Mouse (Mus musculus) neural tube, embryonic 12.5 days (tissue): ENCODE results near the gene Tff3. TPM values are rescaled to one million over a fixed set of nuclear protein-coding genes. Genes with fewer than 3 reads are reported as not detected.

Source experiments
- ATAC-seq: fragments of 200-750 bp; cut with Nextera tagmentation; 2 replicates; pipeline ENCODE4 v1.8.0; 2017; ENCODE audit warnings: low read depth, mild to moderate bottlenecking, moderate TSS enrichment, moderate library complexity; ENCODE audit not compliant: low FRiP score
- H3K27ac ChIP-seq: fragments of 300-500 bp; sonication (generic); 2 replicates; pipeline ENCODE4 v1.5.1; 2016
- H3K27me3 ChIP-seq: fragments of 300-500 bp; sonication (generic); replicated peaks from 2 replicates; pipeline ENCODE4 v1.6.1; 2016; ENCODE audit warnings: mild to moderate bottlenecking
- H3K36me3 ChIP-seq: fragments of 300-500 bp; sonication (generic); 2 replicates; pipeline ENCODE4 v1.6.1; 2016; ENCODE audit warnings: mild to moderate bottlenecking
- H3K4me1 ChIP-seq: fragments of 300-500 bp; sonication (generic); 2 replicates; pipeline ENCODE4 v1.6.1; 2016
- H3K4me2 ChIP-seq: fragments of 300-500 bp; sonication (generic); replicated peaks from 2 replicates; pipeline ENCODE4 v1.6.1; 2016; ENCODE audit warnings: mild to moderate bottlenecking
- H3K4me3 ChIP-seq: fragments of 300-500 bp; sonication (generic); 2 replicates; pipeline ENCODE4 v1.5.1; 2016
- H3K9ac ChIP-seq: fragments of 300-500 bp; sonication (generic); 2 replicates; pipeline ENCODE4 v1.6.1; 2016; ENCODE audit warnings: mild to moderate bottlenecking
- H3K9me3 ChIP-seq: fragments of 300-500 bp; sonication (generic); 2 replicates; pipeline ENCODE4 v1.6.1; 2016; ENCODE audit warnings: mild to moderate bottlenecking
- WGBS: fragments of 180-500 bp; shearing (Covaris S2); methylation state at CpG from one replicate; pipeline ENCODE4 v1.1.7; 2016; 5-methylcytosine and 5-hydroxymethylcytosine counted together
- polyA plus RNA-seq: library from polyadenylated mRNA; unstranded; fragments of >200 nt; fragmentation: Nextera tagmentation; extraction: Ambion mirVana; gene quantifications from 2 replicates; pipeline ENCODE4 v1.2.1, GENCODE M21; 2016

The Tff3 gene
- polyA plus RNA-seq, 1 experiment from 2014 or later = 0.60 TPM

GRCm38 (mm10) chr17:31117946-31118345, 11.5 kb downstream of the Tff3 start:
- Histone ChIP-seq H3K9me3 (0 out of 2 replicates have a peak, but pooled peaks cover 1% of the 10 kb centered on the region), H3K4me2 (no peak overlapping the region), H3K4me1 (peaks cover 6% of the 10 kb centered on the region; the same call in 1 of the 2 replicates), H3K4me3 (no peak overlapping the region), H3K27me3 (no peaks in the 10 kb centered on the region), H3K9ac (no peak overlapping the region), H3K27ac (no peak overlapping the region), H3K36me3 (no peaks in the 10 kb centered on the region)
- 91% methylated on average over 5 of the region's 5 CpGs for WGBS
- ATAC-seq = no peak

GRCm38 (mm10) chr17:31116063-31116462, 13.4 kb downstream of the Tff3 start:
- 81% methylated on average over 6 of the region's 6 CpGs for WGBS
- Histone ChIP-seq H3K9ac (no peak overlapping the region), H3K36me3 (peaks cover 7% of the 10 kb centered on the region), H3K4me1 (peaks cover 8% of the 10 kb centered on the region; the same call in 1 of the 2 replicates), H3K4me2 (no peak overlapping the region), H3K27ac (no peak overlapping the region), H3K27me3 (no peaks in the 10 kb centered on the region), H3K4me3 (no peak overlapping the region), H3K9me3 (no peaks in the 10 kb centered on the region)
- no peak for ATAC-seq

- Histone ChIP-seq H3K4me3 (no peak overlapping the region), H3K27me3 (no peaks in the 10 kb centered on the region), H3K9me3 (no peaks in the 10 kb centered on the region), H3K4me1 (peaks cover 8% of the 10 kb centered on the region; the same call in 1 of the 2 replicates), H3K9ac (no peak overlapping the region), H3K27ac (no peak overlapping the region), H3K4me2 (no peak overlapping the region), H3K36me3 (peaks cover 28% of the 10 kb centered on the region)
- WGBS = 35% methylated on average over 9 of the region's 9 CpGs
- no peak for ATAC-seq
These were observed 16.1 kb downstream of the Tff3 start for GRCm38 (mm10) chr17:31113191-31113856.

- peaks cover 33% of the 10 kb centered on the region for H3K36me3 ChIP-seq
- no peak overlapping the region for H3K9ac ChIP-seq
- no peak overlapping the region for H3K4me3 ChIP-seq
- H3K27me3 ChIP-seq = no peaks in the 10 kb centered on the region
- no peak overlapping the region for H3K4me2 ChIP-seq
- H3K4me1 ChIP-seq = peaks cover 7% of the 10 kb centered on the region; the same call in 1 of the 2 replicates
- no peak for ATAC-seq
- 92% methylated on average over 15 of the region's 15 CpGs for WGBS
- no peak overlapping the region for H3K27ac ChIP-seq
- H3K9me3 ChIP-seq = no peaks in the 10 kb centered on the region
These were observed 21.1 kb downstream of the Tff3 start for GRCm38 (mm10) chr17:31108388-31108787.

GRCm38 (mm10) chr17:31103823-31104222, 25.6 kb downstream of the Tff3 start:
- H3K27ac ChIP-seq = no peak overlapping the region
- no peaks in the 10 kb centered on the region for H3K27me3 ChIP-seq
- ATAC-seq = no peak
- no peak overlapping the region for H3K9ac ChIP-seq
- H3K4me2 ChIP-seq = no peak overlapping the region
- H3K36me3 ChIP-seq = peaks cover 10% of the 10 kb centered on the region
- H3K9me3 ChIP-seq = no peaks in the 10 kb centered on the region
- no peaks in the 10 kb centered on the region for H3K4me1 ChIP-seq
- H3K4me3 ChIP-seq = no peak overlapping the region
- 81% methylated on average over 8 of the region's 8 CpGs for WGBS

- no peaks in the 10 kb centered on the region for H3K4me1 ChIP-seq
- no peak overlapping the region for H3K9ac ChIP-seq
- no peak overlapping the region for H3K27ac ChIP-seq
- no peak overlapping the region for H3K4me2 ChIP-seq
- no peak overlapping the region for H3K4me3 ChIP-seq
- H3K36me3 ChIP-seq = peaks cover 2% of the 10 kb centered on the region; the same call in 1 of the 2 replicates
- WGBS = 87% methylated on average over 8 of the region's 8 CpGs
- no peaks in the 10 kb centered on the region for H3K27me3 ChIP-seq
- no peak for ATAC-seq
- H3K9me3 ChIP-seq = no peaks in the 10 kb centered on the region
These were observed 26.4 kb downstream of the Tff3 start for GRCm38 (mm10) chr17:31103007-31103570.

GRCm38 (mm10) chr17:31098788-31099187, 30.7 kb downstream of the Tff3 start:
- no peak overlapping the region for H3K4me3 ChIP-seq
- H3K36me3 ChIP-seq = peaks cover 5% of the 10 kb centered on the region; the same call in 1 of the 2 replicates
- no peaks in the 10 kb centered on the region for H3K27me3 ChIP-seq
- no peak overlapping the region for H3K9ac ChIP-seq
- H3K4me2 ChIP-seq = no peak overlapping the region
- no peak for ATAC-seq
- 84% methylated on average over 5 of the region's 5 CpGs for WGBS
- no peaks in the 10 kb centered on the region for H3K9me3 ChIP-seq
- H3K4me1 ChIP-seq = no peaks in the 10 kb centered on the region
- H3K27ac ChIP-seq = no peak overlapping the region

- ATAC-seq = no peak
- H3K36me3 ChIP-seq = peaks cover 9% of the 10 kb centered on the region; the same call in 1 of the 2 replicates
These were observed 32.6 kb downstream of the Tff3 start for GRCm38 (mm10) chr17:31096893-31097292.

GRCm38 (mm10) chr17:31095570-31095969, 33.9 kb downstream of the Tff3 start:
- no peak for ATAC-seq
- no peaks in the 10 kb centered on the region for H3K27me3 ChIP-seq
- H3K9me3 ChIP-seq = no peaks in the 10 kb centered on the region
- peaks cover 9% of the 10 kb centered on the region; the same call in 1 of the 2 replicates for H3K36me3 ChIP-seq
- H3K4me3 ChIP-seq = no peak overlapping the region
- H3K4me1 ChIP-seq = peaks cover 9% of the 10 kb centered on the region; the same call in 1 of the 2 replicates
- no peak overlapping the region for H3K27ac ChIP-seq
- no peak overlapping the region for H3K4me2 ChIP-seq
- 85% methylated on average over 7 of the region's 7 CpGs for WGBS
- no peak overlapping the region for H3K9ac ChIP-seq

More at GRCm38 (mm10) chr17:31096893-31097292, 32.6 kb downstream of the Tff3 start:
- H3K4me2 ChIP-seq = no peak overlapping the region
- no peaks in the 10 kb centered on the region for H3K27me3 ChIP-seq
- no peaks in the 10 kb centered on the region for H3K9me3 ChIP-seq
- no peak overlapping the region for H3K4me3 ChIP-seq
- no peak overlapping the region for H3K9ac ChIP-seq
- no peaks in the 10 kb centered on the region for H3K4me1 ChIP-seq
- WGBS = 93% methylated on average over 2 of the region's 2 CpGs
- no peak overlapping the region for H3K27ac ChIP-seq

- Histone ChIP-seq H3K27me3 (no peaks in the 10 kb centered on the region), H3K27ac (no peak overlapping the region), H3K9me3 (no peaks in the 10 kb centered on the region), H3K4me2 (no peak overlapping the region), H3K4me3 (no peak overlapping the region), H3K4me1 (peaks cover 17% of the 10 kb centered on the region), H3K9ac (no peak overlapping the region), H3K36me3 (peaks cover 9% of the 10 kb centered on the region; the same call in 1 of the 2 replicates)
- WGBS = 61% methylated on average over 5 of the region's 5 CpGs
- ATAC-seq = no peak
These were observed 34.7 kb downstream of the Tff3 start for GRCm38 (mm10) chr17:31094781-31095180.

- Histone ChIP-seq H3K4me3 (no peak overlapping the region), H3K36me3 (0 out of 2 replicates have a peak, but pooled peaks cover 3% of the 10 kb centered on the region), H3K27ac (no peak overlapping the region), H3K4me2 (0 out of 2 replicates have a peak overlapping the region, but pooled peaks have one; percentile 5), H3K4me1 (peaks cover 38% of the 10 kb centered on the region), H3K9ac (no peak overlapping the region), H3K27me3 (no peaks in the 10 kb centered on the region), H3K9me3 (no peaks in the 10 kb centered on the region)
- 52% methylated on average over 13 of the region's 13 CpGs for WGBS
- ATAC-seq = no peak
These were observed 38.3 kb downstream of the Tff3 start for GRCm38 (mm10) chr17:31091023-31091735.

- Histone ChIP-seq H3K27ac (no peak overlapping the region), H3K4me2 (no peak overlapping the region), H3K4me1 (peaks cover 38% of the 10 kb centered on the region), H3K4me3 (no peak overlapping the region), H3K9ac (no peak overlapping the region), H3K27me3 (no peaks in the 10 kb centered on the region), H3K36me3 (0 out of 2 replicates have a peak, but pooled peaks cover 3% of the 10 kb centered on the region), H3K9me3 (no peaks in the 10 kb centered on the region)
- 80% methylated on average over 8 of the region's 8 CpGs for WGBS
- no peak for ATAC-seq
These were observed 39.6 kb downstream of the Tff3 start for GRCm38 (mm10) chr17:31089848-31090247.
